Mouse (Mus musculus): ENCODE results near the gene Plk2.

DNA sequence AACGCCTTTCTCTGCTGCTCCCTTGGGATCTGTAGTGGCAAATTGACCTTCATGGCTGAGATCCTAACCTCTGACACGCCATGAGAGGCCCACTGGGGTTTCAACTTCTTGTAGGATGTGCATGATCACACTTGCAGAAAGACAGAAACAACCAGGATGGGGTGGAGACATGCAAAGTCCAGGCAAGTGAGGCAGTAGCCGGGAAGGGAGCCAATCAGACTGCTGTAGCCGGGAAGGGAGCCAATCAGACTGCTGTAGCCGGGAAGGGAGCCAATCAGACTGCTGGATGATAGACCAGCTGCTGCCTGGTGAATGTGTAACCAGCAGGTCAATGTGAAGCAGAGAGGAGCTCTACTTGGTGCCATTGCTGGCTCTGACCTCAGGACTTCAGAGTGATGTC lies 11.3 kb downstream of the Plk2 start:
- TF ChIP-seq CTCF (IDR thresholded peaks at IDR 0.05; ENCODE audit: borderline replicate concordance, insufficient read depth, low read length), result no peak
- no peak for TF ChIP-seq POLR2A (IDR thresholded peaks at IDR 0.05; ENCODE audit: low read depth, low read length)

Measured in embryonic fibroblast, embryonic 13.5 days (primary cell).